Mouse (Mus musculus) liver, adult 2 months (tissue): ENCODE data around the gene Sf1. TPM values are rescaled to one million over a fixed set of nuclear protein-coding genes. Genes with fewer than 3 reads are reported as not detected.

ENCODE experiments used
- DNase-seq: peaks from one replicate; pipeline ENCODE4 v3.0.0-alpha.2; 2011; ENCODE audit warnings: low read depth, low spot score; ENCODE audit errors: extremely low read depth
- H3K27ac ChIP-seq: fragments of 200-500 bp; replicated peaks from 2 replicates; pipeline ENCODE4 v1.5.1; 2012; ENCODE audit warnings: low read depth, mild to moderate bottlenecking, control low read depth, inconsistent platforms, low read length; ENCODE audit not compliant: insufficient read depth
- H3K27me3 ChIP-seq: fragments of 200-500 bp; 2 replicates; pipeline ENCODE4 v1.6.1; 2012; ENCODE audit warnings: mild to moderate bottlenecking, moderate library complexity, low read length, inconsistent platforms; ENCODE audit not compliant: control insufficient read depth, insufficient read depth
- H3K36me3 ChIP-seq: fragments of 200-500 bp; 2 replicates; pipeline ENCODE4 v1.6.1; 2012; ENCODE audit warnings: low read length, inconsistent platforms; ENCODE audit not compliant: control insufficient read depth, insufficient read depth
- H3K4me1 ChIP-seq: fragments of 200-500 bp; 2 replicates; pipeline ENCODE4 v1.6.1; 2011; ENCODE audit warnings: low read length; ENCODE audit not compliant: control insufficient read depth, insufficient read depth
- H3K4me3 ChIP-seq: fragments of 200-500 bp; 2 replicates; pipeline ENCODE4 v1.5.1; 2011; ENCODE audit warnings: low read depth, mild to moderate bottlenecking, control low read depth, low read length, moderate library complexity; ENCODE audit not compliant: insufficient read depth
- H3K79me2 ChIP-seq: fragments of 200-500 bp; 2 replicates; pipeline ENCODE4 v1.6.1; 2012; ENCODE audit warnings: inconsistent platforms, mild to moderate bottlenecking, low read length, moderate library complexity; ENCODE audit not compliant: control insufficient read depth, insufficient read depth
- H3K9ac ChIP-seq: fragments of 200-500 bp; 2 replicates; pipeline ENCODE4 v1.6.1; 2012; ENCODE audit warnings: low read depth, mild to moderate bottlenecking, control low read depth, inconsistent platforms, low read length
- CTCF ChIP-seq: fragments of 200-500 bp; IDR thresholded peaks from 2 replicates; pipeline ENCODE4 v1.5.1; 2011; ENCODE audit warnings: low read depth, low read length, control low read depth
- POLR2A ChIP-seq: fragments of 200-500 bp; IDR thresholded peaks from 2 replicates; pipeline ENCODE4 v1.6.1; 2011; ENCODE audit warnings: low read length, control low read depth; ENCODE audit not compliant: insufficient read depth; ENCODE audit errors: extremely low read depth
- WGBS: fragments of 180-500 bp; shearing (Covaris S2); methylation state at CpG from one replicate; pipeline ENCODE4 v1.1.7; 2018; 5-methylcytosine and 5-hydroxymethylcytosine counted together
- polyA plus RNA-seq: library from polyadenylated mRNA; depleted of rRNA; stranded (reverse); fragments of >200 nt; gene quantifications from 2 replicates; pipeline ENCODE4 v1.2.3, GENCODE M21; 2012
- total RNA-seq: library from RNA; depleted of rRNA; stranded (reverse); fragments of >200 nt; gene quantifications from 2 replicates; pipeline ENCODE4 v1.2.3, GENCODE M21; 2014

Gene Sf1
- total and polyA plus RNA-seq, 2 experiments, result 28.5 to 62.8 TPM

DNA sequence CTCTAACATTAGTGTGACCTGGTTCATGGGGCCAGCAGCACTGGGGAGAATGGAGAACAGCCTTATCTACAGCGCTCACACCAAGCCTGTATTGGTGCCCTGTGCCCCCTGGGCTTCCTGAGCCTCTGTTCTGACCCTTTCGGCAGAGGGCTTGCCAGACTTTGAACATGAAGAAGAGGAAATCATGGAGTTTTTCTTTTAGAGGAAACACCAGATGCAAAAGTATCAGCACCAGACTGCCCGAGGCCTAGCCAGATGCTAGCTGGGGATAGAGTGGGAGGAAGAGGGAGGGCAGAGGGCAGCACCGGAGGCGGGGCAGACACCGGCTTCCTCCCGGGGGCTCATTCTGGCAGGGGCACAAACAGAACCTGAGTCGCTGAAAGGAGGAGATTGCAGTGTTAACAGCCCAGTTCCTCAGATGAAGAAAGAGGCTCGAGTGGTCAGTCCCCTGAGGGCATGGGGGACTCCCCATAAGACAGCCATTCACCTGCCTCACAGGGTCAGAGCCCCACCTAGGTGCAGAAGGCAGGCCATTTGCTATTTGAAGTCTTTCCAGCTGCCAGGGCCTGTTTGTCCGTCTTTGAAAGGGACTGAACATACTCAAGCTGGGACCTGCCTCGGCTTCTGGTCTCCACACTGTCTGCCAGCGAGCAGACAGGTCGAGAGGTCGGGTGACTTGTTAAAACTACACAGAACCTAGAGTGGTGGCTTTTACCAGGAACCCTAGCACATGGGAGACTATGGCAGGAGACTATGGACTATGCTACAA is 14.1 kb upstream of the Sf1 start:
- Histone ChIP-seq H3K27ac (0 out of 2 replicates have a peak overlapping the region, but pooled peaks have one; percentile 2), H3K27me3 (no peaks in the 10 kb centered on the region), H3K9ac (no peak overlapping the region), H3K4me3 (no peak overlapping the region), H3K36me3 (no peaks in the 10 kb centered on the region), H3K79me2 (no peaks in the 10 kb centered on the region), H3K4me1 (no peaks in the 10 kb centered on the region)
- TF ChIP-seq CTCF (no peak), POLR2A (no peak)
- DNase-seq, result no peak
- 55% methylated on average over 14 of the region's 14 CpGs for WGBS

DNA sequence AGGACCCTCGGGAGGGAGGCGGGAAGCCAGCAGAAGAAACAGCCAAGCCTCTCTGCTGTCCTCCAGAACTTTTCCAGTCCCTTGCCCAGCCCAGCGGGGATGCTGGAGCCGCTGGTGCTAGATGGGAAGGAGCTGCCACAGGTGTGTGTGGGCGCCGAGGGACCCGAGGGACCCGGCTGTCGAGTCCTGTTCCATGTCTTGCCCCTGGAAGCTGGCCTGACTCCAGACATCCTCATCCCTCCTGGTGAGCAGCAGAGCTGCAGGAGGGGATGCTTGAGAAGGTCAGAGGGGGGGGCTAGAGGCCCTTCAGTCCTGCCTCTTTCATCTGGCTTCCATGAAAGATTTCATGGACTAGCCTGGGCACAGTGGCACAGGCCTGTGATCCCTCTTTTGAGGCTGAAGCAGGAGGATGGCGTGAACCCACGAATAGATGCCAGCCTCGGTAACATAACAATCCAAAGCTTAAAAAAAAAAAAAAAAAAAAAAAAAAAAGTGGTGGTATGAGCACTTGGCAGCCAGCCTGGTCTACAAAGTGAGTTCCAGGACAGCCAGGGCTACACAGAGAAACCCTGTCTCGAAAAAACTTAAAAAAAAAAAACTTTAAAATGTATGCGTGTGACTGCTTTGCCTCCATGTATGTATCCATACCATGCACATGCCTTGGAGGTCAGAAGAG is 11.9 kb upstream of the Sf1 start:
- Histone ChIP-seq H3K9ac (no peak overlapping the region), H3K27ac (no peak overlapping the region), H3K36me3 (no peaks in the 10 kb centered on the region), H3K27me3 (no peaks in the 10 kb centered on the region), H3K79me2 (no peaks in the 10 kb centered on the region), H3K4me3 (no peak overlapping the region), H3K4me1 (no peaks in the 10 kb centered on the region)
- DNase-seq, result no peak
- TF ChIP-seq POLR2A, result no peak
- no peak for TF ChIP-seq CTCF
- 80% methylated on average over 14 of the region's 14 CpGs for WGBS

DNA sequence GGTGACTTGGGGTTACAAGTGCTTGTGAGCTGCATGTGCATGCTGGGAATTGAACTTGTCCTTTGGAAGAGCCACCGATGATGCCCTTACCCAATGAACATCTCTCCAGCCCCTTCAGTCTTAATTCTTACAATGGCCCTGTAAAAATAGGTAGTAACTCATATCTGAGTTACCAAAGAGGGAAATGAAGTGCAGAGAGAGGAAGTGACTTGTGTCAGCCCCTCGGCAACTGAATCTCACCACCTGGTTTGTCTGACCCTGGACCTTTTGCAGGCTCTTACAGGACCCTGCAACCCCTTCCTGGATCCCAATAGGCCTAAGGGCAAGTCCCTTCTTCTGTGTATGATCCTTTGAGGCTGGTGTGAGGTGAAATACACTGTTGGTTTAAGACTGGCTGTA is 11.4 kb upstream of the Sf1 start:
- Histone ChIP-seq H3K4me1 (no peaks in the 10 kb centered on the region), H3K27me3 (no peaks in the 10 kb centered on the region), H3K4me3 (no peak overlapping the region), H3K9ac (no peak overlapping the region), H3K36me3 (no peaks in the 10 kb centered on the region), H3K79me2 (no peaks in the 10 kb centered on the region), H3K27ac (no peak overlapping the region)
- 88% methylated on average over 2 of the region's 2 CpGs for WGBS
- TF ChIP-seq POLR2A, result no peak
- TF ChIP-seq CTCF, result no peak
- DNase-seq, result no peak

GRCm38 (mm10) chr19:6354030-6354429 is 9.5 kb upstream of the Sf1 start:
- Histone ChIP-seq H3K9ac (no peak overlapping the region), H3K4me3 (no peak overlapping the region), H3K27me3 (no peaks in the 10 kb centered on the region), H3K79me2 (no peaks in the 10 kb centered on the region), H3K4me1 (no peaks in the 10 kb centered on the region), H3K27ac (no peak overlapping the region), H3K36me3 (no peaks in the 10 kb centered on the region)
- DNase-seq, result no peak
- 91% methylated on average over 7 of the region's 7 CpGs for WGBS
- TF ChIP-seq CTCF (no peak), POLR2A (no peak)

- no peaks in the 10 kb centered on the region for H3K27me3 ChIP-seq
- H3K27ac ChIP-seq, result no peak overlapping the region
- H3K9ac ChIP-seq, result no peak overlapping the region
- DNase-seq, result no peak
- H3K79me2 ChIP-seq, result peaks cover 7% of the 10 kb centered on the region; the same call in 1 of the 2 replicates
- 91% methylated on average over 3 of the region's 3 CpGs for WGBS
- no peak for TF ChIP-seq CTCF
- no peak for TF ChIP-seq POLR2A
- H3K4me3 ChIP-seq, result no peak overlapping the region
- H3K36me3 ChIP-seq, result peaks cover 11% of the 10 kb centered on the region
- H3K4me1 ChIP-seq, result peaks cover 6% of the 10 kb centered on the region; the same call in 1 of the 2 replicates
Measured at GRCm38 (mm10) chr19:6361291-6361690, 2.2 kb upstream of the Sf1 start.

DNA sequence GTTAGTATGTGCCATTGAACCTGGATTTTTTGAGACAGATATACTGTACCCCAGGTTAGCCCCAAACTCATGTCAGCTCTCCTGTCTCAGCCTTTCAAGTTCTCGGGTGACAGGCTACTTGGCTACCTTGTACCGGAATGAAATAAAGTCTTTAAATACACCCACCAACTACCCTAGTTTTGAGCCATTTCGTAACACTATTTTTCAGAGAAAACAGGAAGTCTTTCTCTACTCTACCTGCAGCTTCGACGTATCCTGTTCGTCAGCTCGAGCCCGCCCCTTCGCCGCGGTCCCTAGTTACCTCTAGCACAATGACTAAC is 439 bp upstream of the Sf1 start:
- under 1% methylated on average over 11 of the region's 11 CpGs for WGBS
- Histone ChIP-seq H3K4me3 (peak overlapping the region; percentile 55), H3K36me3 (peaks cover 27% of the 10 kb centered on the region), H3K27me3 (no peaks in the 10 kb centered on the region), H3K9ac (peak overlapping the region; percentile 63), H3K79me2 (peaks cover 7% of the 10 kb centered on the region; the same call in 1 of the 2 replicates), H3K27ac (peak overlapping the region; percentile 82), H3K4me1 (peaks cover 9% of the 10 kb centered on the region; the same call in 1 of the 2 replicates)
- TF ChIP-seq POLR2A (no peak), CTCF (no peak)
- no peak for DNase-seq
